Mouse (Mus musculus): ENCODE data around the gene Tdrd1. TPM values are rescaled to one million over a fixed set of nuclear protein-coding genes. Genes with fewer than 3 reads are reported as not detected.

Gene Tdrd1
- polyA plus RNA-seq, 1 experiment from 2014 or later, result 0.68 TPM

- H3K9me3 ChIP-seq (ENCODE audit: control insufficient read depth, low read length), result no peaks in the 10 kb centered on the region
- DNase-seq (ENCODE audit: low spot score), result no peak
- no peaks in the 10 kb centered on the region for H3K4me1 ChIP-seq (replicated peaks; ENCODE audit: control insufficient read depth, insufficient read depth, low read length)
- no peaks in the 10 kb centered on the region for H3K36me3 ChIP-seq (ENCODE audit: control insufficient read depth, insufficient read depth, low read length)
- WGBS, result 79% methylated on average over 17 of the region's 17 CpGs
- no peaks in the 10 kb centered on the region for H3K27me3 ChIP-seq (ENCODE audit: control insufficient read depth, insufficient read depth, low read length)
- H3K27ac ChIP-seq (ENCODE audit: low read depth, low read length), result no peak overlapping the region
- no peak overlapping the region for H3K4me2 ChIP-seq (replicated peaks; ENCODE audit: low read depth, low read length)
- H3K9ac ChIP-seq (ENCODE audit: low read depth, low read length), result no peak overlapping the region
- H3K4me3 ChIP-seq (ENCODE audit: low read depth, low read length), result no peak overlapping the region
- no peak for ATAC-seq (ENCODE audit: low FRiP score)
Observed at GRCm38 (mm10) chr19:56838942-56839706, 13.1 kb downstream of the Tdrd1 start.

GRCm38 (mm10) chr19:56842974-56843373 is 17.0 kb downstream of the Tdrd1 start:
- ATAC-seq (ENCODE audit: low FRiP score), result no peak
- 88% methylated on average over 12 of the region's 12 CpGs for WGBS
- DNase-seq (ENCODE audit: low spot score), result no peak

GRCm38 (mm10) chr19:56852590-56852989 is 26.6 kb downstream of the Tdrd1 start:
- H3K27ac ChIP-seq (ENCODE audit: low read depth, low read length), result no peak overlapping the region
- H3K4me2 ChIP-seq (replicated peaks; ENCODE audit: low read depth, low read length), result no peak overlapping the region
- H3K9me3 ChIP-seq (ENCODE audit: control insufficient read depth, low read length), result no peaks in the 10 kb centered on the region
- no peaks in the 10 kb centered on the region for H3K27me3 ChIP-seq (ENCODE audit: control insufficient read depth, insufficient read depth, low read length)
- no peak overlapping the region for H3K9ac ChIP-seq (ENCODE audit: low read depth, low read length)
- DNase-seq (ENCODE audit: low spot score) (no peak), ATAC-seq (ENCODE audit: low FRiP score) (no peak)
- no peak overlapping the region for H3K4me3 ChIP-seq (ENCODE audit: low read depth, low read length)
- H3K4me1 ChIP-seq (replicated peaks; ENCODE audit: control insufficient read depth, insufficient read depth, low read length), result no peaks in the 10 kb centered on the region
- H3K36me3 ChIP-seq (ENCODE audit: control insufficient read depth, insufficient read depth, low read length), result no peaks in the 10 kb centered on the region

More at GRCm38 (mm10) chr19:56842974-56843373, 17.0 kb downstream of the Tdrd1 start:
- H3K4me2 ChIP-seq (replicated peaks; ENCODE audit: low read depth, low read length), result no peak overlapping the region
- H3K4me1 ChIP-seq (replicated peaks; ENCODE audit: control insufficient read depth, insufficient read depth, low read length), result no peaks in the 10 kb centered on the region
- H3K9ac ChIP-seq (ENCODE audit: low read depth, low read length), result no peak overlapping the region
- H3K36me3 ChIP-seq (ENCODE audit: control insufficient read depth, insufficient read depth, low read length), result no peaks in the 10 kb centered on the region
- no peak overlapping the region for H3K4me3 ChIP-seq (ENCODE audit: low read depth, low read length)
- no peaks in the 10 kb centered on the region for H3K27me3 ChIP-seq (ENCODE audit: control insufficient read depth, insufficient read depth, low read length)
- no peak overlapping the region for H3K27ac ChIP-seq (ENCODE audit: low read depth, low read length)
- no peaks in the 10 kb centered on the region; the same call in 1 of the 2 replicates for H3K9me3 ChIP-seq (ENCODE audit: control insufficient read depth, low read length)

GRCm38 (mm10) chr19:56856455-56856854 is 30.4 kb downstream of the Tdrd1 start:
- H3K27ac ChIP-seq (ENCODE audit: low read depth, low read length), result no peak overlapping the region
- H3K4me3 ChIP-seq (ENCODE audit: low read depth, low read length), result no peak overlapping the region
- no peak for DNase-seq (ENCODE audit: low spot score)
- no peak overlapping the region for H3K4me2 ChIP-seq (replicated peaks; ENCODE audit: low read depth, low read length)
- no peaks in the 10 kb centered on the region for H3K27me3 ChIP-seq (ENCODE audit: control insufficient read depth, insufficient read depth, low read length)
- 52% methylated on average over 5 of the region's 5 CpGs for WGBS
- no peaks in the 10 kb centered on the region for H3K36me3 ChIP-seq (ENCODE audit: control insufficient read depth, insufficient read depth, low read length)
- H3K4me1 ChIP-seq (replicated peaks; ENCODE audit: control insufficient read depth, insufficient read depth, low read length), result no peaks in the 10 kb centered on the region
- no peak for ATAC-seq (ENCODE audit: low FRiP score)
- no peak overlapping the region for H3K9ac ChIP-seq (ENCODE audit: low read depth, low read length)
- no peaks in the 10 kb centered on the region for H3K9me3 ChIP-seq (ENCODE audit: control insufficient read depth, low read length)

GRCm38 (mm10) chr19:56867701-56868100 is 41.7 kb downstream of the Tdrd1 start:
- DNase-seq (ENCODE audit: low spot score), result no peak
- no peaks in the 10 kb centered on the region for H3K9me3 ChIP-seq (ENCODE audit: control insufficient read depth, low read length)
- no peak overlapping the region for H3K4me2 ChIP-seq (replicated peaks; ENCODE audit: low read depth, low read length)
- H3K9ac ChIP-seq (ENCODE audit: low read depth, low read length), result no peak overlapping the region
- 80% methylated on average over 4 of the region's 4 CpGs for WGBS
- no peaks in the 10 kb centered on the region for H3K4me1 ChIP-seq (replicated peaks; ENCODE audit: control insufficient read depth, insufficient read depth, low read length)
- peaks cover 5% of the 10 kb centered on the region; the same call in 1 of the 2 replicates for H3K27me3 ChIP-seq (ENCODE audit: control insufficient read depth, insufficient read depth, low read length)
- H3K27ac ChIP-seq (ENCODE audit: low read depth, low read length), result no peak overlapping the region
- H3K4me3 ChIP-seq (ENCODE audit: low read depth, low read length), result no peak overlapping the region
- no peaks in the 10 kb centered on the region for H3K36me3 ChIP-seq (ENCODE audit: control insufficient read depth, insufficient read depth, low read length)
- ATAC-seq (ENCODE audit: low FRiP score), result no peak

- no peak within 1 kb of the TSS for H3K27ac ChIP-seq (ENCODE audit: low read depth, low read length)
- peak within 1 kb of the TSS; percentile 52 for H3K4me3 ChIP-seq (ENCODE audit: low read depth, low read length)
- H3K9me3 ChIP-seq (ENCODE audit: control insufficient read depth, low read length), result no peaks in the 10 kb centered on the region
- WGBS, result 3% methylated on average over 67 of the region's 71 CpGs
- no peaks in the 10 kb centered on the region; the same call in 1 of the 2 replicates for H3K4me1 ChIP-seq (replicated peaks; ENCODE audit: control insufficient read depth, insufficient read depth, low read length)
- peak; percentile 60 for DNase-seq (ENCODE audit: low spot score)
- peaks cover 40% of the 10 kb centered on the region for H3K27me3 ChIP-seq (ENCODE audit: control insufficient read depth, insufficient read depth, low read length)
- peak within 1 kb of the TSS; percentile 99 for H3K4me2 ChIP-seq (replicated peaks; ENCODE audit: low read depth, low read length)
- ATAC-seq (ENCODE audit: low FRiP score), result 0 out of 2 replicates have a peak, but pooled peaks have one; percentile 45
- no peaks in the 10 kb centered on the region for H3K36me3 ChIP-seq (ENCODE audit: control insufficient read depth, insufficient read depth, low read length)
- peak within 1 kb of the TSS; percentile 48 for H3K9ac ChIP-seq (ENCODE audit: low read depth, low read length)
Observed at GRCm38 (mm10) chr19:56873816-56874600, 48.0 kb downstream of the Tdrd1 start, which contains the start of gene Vwa2. Gene Vwa2, plus strand, starts transcription at chr19:56874249.

- Histone ChIP-seq H3K36me3 (ENCODE audit: control insufficient read depth, insufficient read depth, low read length) (no peaks in the 10 kb centered on the region), H3K9me3 (ENCODE audit: control insufficient read depth, low read length) (no peaks in the 10 kb centered on the region), H3K4me2 (replicated peaks; ENCODE audit: low read depth, low read length) (peak overlapping the region; percentile 99), H3K27me3 (ENCODE audit: control insufficient read depth, insufficient read depth, low read length) (peaks cover 40% of the 10 kb centered on the region), H3K4me1 (replicated peaks; ENCODE audit: control insufficient read depth, insufficient read depth, low read length) (no peaks in the 10 kb centered on the region; the same call in 1 of the 2 replicates), H3K27ac (ENCODE audit: low read depth, low read length) (no peak overlapping the region), H3K9ac (ENCODE audit: low read depth, low read length) (peak overlapping the region; percentile 48), H3K4me3 (ENCODE audit: low read depth, low read length) (peak overlapping the region; percentile 52)
- WGBS, result 10% methylated on average over 30 of the region's 30 CpGs
- peak; percentile 45 for DNase-seq (ENCODE audit: low spot score)
- 0 out of 2 replicates have a peak, but pooled peaks have one; percentile 14 for ATAC-seq (ENCODE audit: low FRiP score)
Observed at GRCm38 (mm10) chr19:56874601-56875315, 48.7 kb downstream of the Tdrd1 start.

DNA sequence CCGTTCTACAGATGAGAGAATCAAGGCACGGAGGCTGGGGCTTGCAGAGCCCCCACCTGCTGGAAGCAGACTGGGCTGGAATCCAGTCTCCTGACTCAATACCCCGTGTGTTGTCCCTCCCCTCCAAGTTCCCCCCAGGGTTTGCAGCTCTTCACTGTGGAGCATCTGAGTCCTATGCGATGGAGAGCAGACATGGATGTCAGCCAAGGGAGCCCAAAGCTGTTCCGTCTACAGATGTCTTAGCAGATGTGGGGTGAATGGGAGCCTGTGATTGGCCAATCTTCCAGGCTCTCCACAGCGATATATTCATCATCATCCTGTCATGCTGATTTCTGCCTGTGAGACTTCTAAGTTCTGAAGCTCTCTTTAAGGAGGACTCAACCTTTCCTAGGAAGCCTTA is 51.4 kb downstream of the Tdrd1 start:
- H3K36me3 ChIP-seq (ENCODE audit: control insufficient read depth, insufficient read depth, low read length), result no peaks in the 10 kb centered on the region
- no peak for DNase-seq (ENCODE audit: low spot score)
- H3K4me3 ChIP-seq (ENCODE audit: low read depth, low read length), result no peak overlapping the region
- H3K4me2 ChIP-seq (replicated peaks; ENCODE audit: low read depth, low read length), result no peak overlapping the region
- 79% methylated on average over 6 of the region's 6 CpGs for WGBS
- H3K27me3 ChIP-seq (ENCODE audit: control insufficient read depth, insufficient read depth, low read length), result peaks cover 39% of the 10 kb centered on the region
- H3K9ac ChIP-seq (ENCODE audit: low read depth, low read length), result no peak overlapping the region
- no peaks in the 10 kb centered on the region; the same call in 1 of the 2 replicates for H3K4me1 ChIP-seq (replicated peaks; ENCODE audit: control insufficient read depth, insufficient read depth, low read length)
- no peak for ATAC-seq (ENCODE audit: low FRiP score)
- no peak overlapping the region for H3K27ac ChIP-seq (ENCODE audit: low read depth, low read length)
- H3K9me3 ChIP-seq (ENCODE audit: control insufficient read depth, low read length), result no peaks in the 10 kb centered on the region

Data from hindbrain, embryonic 11.5 days (tissue).